Mouse (Mus musculus) kidney, adult 9 months (tissue): ENCODE results near the gene Psme2b.
"Not testable (repeated sequence)": the region's sequence is repeated elsewhere in the genome, so short reads cannot be mapped to it uniquely, and the experiment has no call there.

Experiments used
- DNase-seq: peaks from one replicate; pipeline ENCODE4 v3.0.0; 2022

Gene Psme2b

GRCm38 (mm10) chr11:48946090-48946489 lies at the start of gene Psme2b:
Gene Psme2b, minus strand, starts transcription at chr11:48946190.
- DNase-seq: not testable (repeated sequence)

DNA sequence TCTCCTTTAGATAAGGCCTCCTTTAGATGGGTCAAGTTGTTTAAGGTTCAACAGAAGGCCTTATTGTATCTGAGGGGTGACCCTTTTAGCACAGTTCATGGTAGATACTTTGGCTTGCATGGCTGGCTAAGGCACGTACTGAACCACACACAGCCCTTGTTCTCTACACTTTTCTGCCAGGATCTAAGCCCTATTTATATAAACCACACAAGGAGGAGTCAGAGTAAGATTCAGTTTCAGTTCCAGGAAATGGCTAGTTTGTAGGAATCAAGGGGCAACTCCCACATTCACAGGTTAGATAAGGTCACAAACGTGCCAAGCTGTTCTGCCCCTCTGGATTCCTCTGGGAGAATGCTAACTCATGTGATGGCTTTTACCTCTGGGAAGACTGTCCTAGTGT lies 48.0 kb upstream of the Psme2b start, which contains the start of gene Tgtp1:
TSS of gene Tgtp1 (minus strand) at position 155 of the 400 bp plus-strand sequence.
- DNase-seq: not testable (repeated sequence)

DNA sequence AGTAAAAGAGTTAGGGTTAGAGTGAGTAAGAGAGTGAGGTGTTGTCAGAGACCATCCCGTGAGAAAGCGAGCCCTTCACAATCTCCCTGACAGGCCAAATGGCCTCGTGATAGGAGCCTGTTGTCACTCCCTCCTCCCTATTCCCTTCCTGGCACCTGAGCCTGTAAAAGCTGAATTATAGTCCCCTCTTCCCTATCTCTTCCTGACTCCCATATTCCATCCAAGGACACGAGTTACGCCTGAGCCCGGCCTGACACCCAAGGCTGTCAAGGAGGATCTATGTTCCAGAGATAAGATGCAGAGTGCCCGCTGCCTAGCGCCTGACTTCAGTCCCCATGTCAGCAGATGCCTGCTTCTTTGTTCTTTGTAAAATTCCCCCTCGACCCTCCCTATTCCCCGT lies 47.3 kb upstream of the Psme2b start:
- not testable (repeated sequence) for DNase-seq

DNA sequence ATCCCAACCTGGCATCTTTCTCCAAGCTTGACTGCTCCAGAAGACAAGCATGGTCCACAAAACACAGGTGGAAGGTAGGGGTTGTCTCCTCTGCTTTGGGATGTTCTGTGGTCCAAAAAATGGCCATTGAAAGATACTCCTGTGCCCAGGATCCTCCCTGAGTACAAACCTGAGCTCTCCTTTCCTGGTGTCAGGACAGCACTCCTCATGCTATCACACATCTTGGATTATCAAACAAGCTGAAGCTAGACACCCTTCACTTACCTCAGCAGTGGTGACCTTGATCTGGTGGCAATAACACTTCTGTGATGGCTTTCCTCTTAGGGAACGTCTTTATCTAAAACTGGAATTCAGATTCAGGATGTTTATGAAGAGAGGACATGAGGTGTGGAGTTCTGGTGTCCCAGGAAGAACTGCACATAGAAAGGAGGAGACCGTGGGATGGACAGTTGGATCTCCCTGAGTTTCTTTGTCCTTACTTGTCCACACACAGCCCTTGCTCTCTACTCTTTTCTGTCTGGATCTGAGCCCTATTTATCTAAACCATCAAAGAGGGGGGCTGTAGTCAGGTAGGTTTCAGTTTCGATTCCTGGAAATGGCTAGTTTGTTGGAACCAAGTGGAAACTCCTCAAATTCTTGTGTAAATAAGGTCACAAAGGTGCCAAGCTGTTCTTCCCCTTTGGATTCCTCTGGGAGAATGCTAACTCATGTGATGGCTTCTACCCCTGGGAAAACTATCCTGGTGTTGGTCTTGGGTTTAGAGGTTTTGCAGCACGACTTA lies 45.9 kb upstream of the Psme2b start, which contains the start of gene Gm12185:
TSS of gene Gm12185 (minus strand) at position 487 of the 781 bp plus-strand sequence.
- DNase-seq: peak; percentile 63

GRCm38 (mm10) chr11:48989981-48990380 lies 44.0 kb upstream of the Psme2b start:
- not testable (repeated sequence) for DNase-seq

- not testable (repeated sequence) for DNase-seq
Observed at GRCm38 (mm10) chr11:48988219-48988618, 42.2 kb upstream of the Psme2b start.

- DNase-seq: not testable (repeated sequence)
Observed at GRCm38 (mm10) chr11:48982848-48983247, 36.9 kb upstream of the Psme2b start.

DNA sequence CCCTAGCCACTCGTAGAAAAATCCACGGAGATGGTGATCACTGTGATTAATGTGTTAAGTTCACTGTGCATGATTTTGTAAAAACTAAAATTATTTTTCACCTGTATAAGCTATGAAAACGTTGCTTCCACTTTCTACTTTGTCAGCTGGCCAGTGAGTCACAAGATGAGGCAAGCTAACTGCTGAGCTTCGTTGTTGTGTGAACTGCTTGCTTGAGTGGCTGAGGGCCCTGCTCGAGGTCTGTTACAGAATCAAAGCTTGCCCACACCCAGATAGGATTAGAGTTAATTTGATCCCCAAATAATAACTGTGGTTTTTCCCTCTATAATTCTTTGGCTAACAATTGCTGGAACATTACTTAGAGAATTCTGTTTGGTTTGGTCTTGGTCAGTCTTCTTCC lies 34.1 kb upstream of the Psme2b start:
- DNase-seq: not testable (repeated sequence)

DNA sequence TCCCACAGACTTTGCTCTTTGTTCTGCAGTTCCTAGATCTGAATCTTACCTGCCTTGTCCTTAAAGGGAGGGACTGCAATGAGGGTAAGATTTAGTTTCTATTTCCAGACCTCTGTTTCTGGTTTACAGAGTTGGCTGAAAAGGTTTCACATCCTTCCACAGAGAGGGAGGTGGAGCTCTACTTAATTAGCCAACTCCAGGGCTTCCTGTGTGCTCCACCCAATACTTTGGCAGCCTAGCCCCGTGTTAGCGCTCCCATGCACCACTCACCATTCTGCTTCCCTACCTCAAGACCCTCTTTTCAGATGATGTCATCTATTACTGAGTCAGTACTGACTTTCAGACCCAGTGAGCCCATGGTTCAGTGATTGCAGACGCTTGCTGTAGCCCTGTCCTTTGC lies 33.3 kb upstream of the Psme2b start, which contains the start of gene 9930111J21Rik1:
TSS of gene 9930111J21Rik1 (minus strand) at position 148 of the 400 bp plus-strand sequence.
- DNase-seq: not testable (repeated sequence)

GRCm38 (mm10) chr11:48978240-48978939 lies 32.4 kb upstream of the Psme2b start, which contains the start of gene Olfr56:
Gene Olfr56, plus strand, starts transcription at chr11:48978889.
- not testable (repeated sequence) for DNase-seq

DNA sequence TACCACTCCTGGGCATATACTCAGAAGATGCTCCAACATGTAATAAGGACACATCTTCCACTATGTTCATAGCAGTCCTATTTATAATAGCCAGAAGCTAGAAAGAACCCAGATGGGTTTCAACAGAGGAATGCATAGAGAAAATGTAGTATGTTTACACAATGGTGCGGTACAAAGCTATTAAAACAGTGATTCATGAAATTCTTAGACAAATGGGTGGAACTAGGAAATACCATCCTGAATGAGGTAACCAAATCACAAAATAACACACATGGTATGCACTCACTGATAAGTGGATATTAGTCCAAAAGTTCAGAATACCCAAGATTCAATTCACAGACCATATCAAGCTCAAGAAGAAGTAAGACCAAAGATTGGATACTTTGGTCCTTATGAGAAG lies 28.7 kb upstream of the Psme2b start:
- not testable (repeated sequence) for DNase-seq

GRCm38 (mm10) chr11:48939286-48939685 lies 6.7 kb downstream of the Psme2b start:
- not testable (repeated sequence) for DNase-seq

DNA sequence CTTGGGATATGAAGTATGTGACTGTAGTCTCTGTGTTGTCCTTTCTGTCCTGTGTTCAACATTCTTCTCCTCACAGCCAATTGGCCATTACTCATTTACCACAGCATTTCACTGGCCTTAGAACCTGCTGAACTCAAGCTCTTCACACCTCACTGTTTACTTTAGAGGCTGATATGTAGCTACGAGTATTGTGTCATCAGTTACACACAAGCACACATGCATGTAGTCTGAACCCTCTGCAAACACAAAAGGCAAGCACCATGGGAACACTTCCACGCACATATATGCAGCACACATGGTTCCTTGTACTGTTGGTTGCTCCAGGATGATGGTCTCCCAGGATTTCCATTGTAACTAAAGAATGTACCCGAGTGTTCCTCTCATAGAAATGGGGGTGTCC lies 10.7 kb downstream of the Psme2b start:
- DNase-seq: not testable (repeated sequence)

- DNase-seq: not testable (repeated sequence)
Observed at GRCm38 (mm10) chr11:48933923-48934322, 12.1 kb downstream of the Psme2b start.

GRCm38 (mm10) chr11:48933422-48933821 lies 12.6 kb downstream of the Psme2b start:
- DNase-seq: not testable (repeated sequence)

GRCm38 (mm10) chr11:48928068-48928467 lies 17.9 kb downstream of the Psme2b start:
- DNase-seq: not testable (repeated sequence)

- not testable (repeated sequence) for DNase-seq
Observed at GRCm38 (mm10) chr11:48926437-48926836, 19.6 kb downstream of the Psme2b start.

- DNase-seq: not testable (repeated sequence)
Observed at GRCm38 (mm10) chr11:48923818-48924217, 22.2 kb downstream of the Psme2b start.

- DNase-seq: no peak
Observed at GRCm38 (mm10) chr11:48918380-48918779, 27.6 kb downstream of the Psme2b start.

- DNase-seq: no peak
Observed at GRCm38 (mm10) chr11:48913611-48914010, 32.4 kb downstream of the Psme2b start.

DNA sequence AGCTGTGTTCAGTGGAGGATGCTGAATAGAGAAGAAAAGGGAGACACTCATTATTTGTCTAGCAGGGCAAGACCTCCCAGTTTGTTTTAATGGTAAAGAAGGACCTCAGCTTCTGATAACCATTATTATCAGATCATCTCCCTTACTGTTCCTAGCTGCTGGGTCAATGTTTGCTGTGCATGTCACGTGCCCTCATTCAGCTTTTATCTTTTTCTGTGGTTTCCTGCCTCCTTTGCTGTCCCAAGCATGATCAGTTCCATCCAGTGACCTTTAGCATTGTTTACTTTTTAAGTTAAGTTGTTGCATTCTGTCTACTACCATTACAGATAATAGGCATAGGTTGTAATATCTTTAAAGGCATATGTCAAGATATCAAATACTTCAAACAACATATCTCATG lies 37.5 kb downstream of the Psme2b start:
- no peak for DNase-seq

GRCm38 (mm10) chr11:48902021-48902420 lies 44.0 kb downstream of the Psme2b start, which contains the start of gene Gm5431:
Gene Gm5431, minus strand, starts transcription at chr11:48902214.
- DNase-seq: peak; percentile 27

DNA sequence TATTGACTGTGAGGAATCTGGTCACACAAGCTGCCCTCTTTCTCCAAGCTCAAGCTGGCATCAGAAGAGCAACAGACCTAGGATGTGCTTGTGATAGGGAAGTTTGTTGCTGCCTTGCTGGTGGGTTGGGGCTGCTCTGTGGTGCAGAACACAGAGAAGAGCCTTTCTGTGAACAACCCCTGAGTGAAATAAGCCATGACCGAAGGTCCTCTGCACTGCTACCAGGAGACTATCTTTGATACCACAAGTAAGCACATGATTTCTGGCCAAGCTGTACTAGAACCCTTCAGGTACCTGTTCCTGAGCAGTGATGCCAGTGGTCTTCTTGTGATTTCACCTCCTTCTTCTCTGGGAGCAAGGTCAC lies 44.4 kb downstream of the Psme2b start:
- not testable (repeated sequence) for DNase-seq
